Mouse (Mus musculus) lung, embryonic 14.5 days (tissue): ENCODE measurements at regions not wholly inside any gene's neighbourhood (a gene's known extent, or its start where the extent isn't known, plus 50 kb on each side); places are given as distances from the start of the nearest gene placed in this dataset.

ENCODE experiments used
- ATAC-seq: fragments of 200-750 bp; cut with Nextera tagmentation; 2 replicates; pipeline ENCODE4 v1.8.0; 2017; ENCODE audit warnings: mild to moderate bottlenecking, moderate TSS enrichment, moderate library complexity; ENCODE audit not compliant: insufficient read depth
- DNase-seq: peaks from one replicate; pipeline ENCODE4 v3.0.0-alpha.2; 2015
- H3K27ac ChIP-seq: fragments of 300-500 bp; sonication (generic); 2 replicates; pipeline ENCODE4 v1.5.1; 2014; ENCODE audit warnings: low read depth, mild to moderate bottlenecking, moderate library complexity
- H3K27me3 ChIP-seq: fragments of 300-500 bp; sonication (generic); 2 replicates; pipeline ENCODE4 v1.6.1; 2014; ENCODE audit warnings: low read length, control low read depth; ENCODE audit not compliant: insufficient read depth
- H3K36me3 ChIP-seq: fragments of 300-500 bp; sonication (generic); 2 replicates; pipeline ENCODE4 v1.6.1; 2014; ENCODE audit warnings: control low read depth; ENCODE audit not compliant: insufficient read depth
- H3K4me1 ChIP-seq: fragments of 300-500 bp; sonication (generic); 2 replicates; pipeline ENCODE4 v1.6.1; 2014; ENCODE audit warnings: antibody characterized with exemption, control low read depth; ENCODE audit not compliant: insufficient read depth
- H3K4me2 ChIP-seq: fragments of 300-500 bp; sonication (generic); 2 replicates; pipeline ENCODE4 v1.6.1; 2014; ENCODE audit warnings: mild to moderate bottlenecking
- H3K4me3 ChIP-seq: fragments of 300-500 bp; sonication (generic); 2 replicates; pipeline ENCODE4 v1.5.1; 2014; ENCODE audit warnings: low read depth, low read length
- H3K9ac ChIP-seq: fragments of 300-500 bp; sonication (generic); 2 replicates; pipeline ENCODE4 v1.6.1; 2014
- H3K9me3 ChIP-seq: fragments of 300-500 bp; sonication (generic); 2 replicates; pipeline ENCODE4 v1.6.1; 2016; ENCODE audit warnings: low read depth, low read length, control low read depth
- CTCF ChIP-seq: IDR thresholded peaks from 2 replicates; pipeline ENCODE4 v1.5.1; 2016; ENCODE audit warnings: antibody characterized with exemption, low read depth
- WGBS: fragments of 180-500 bp; shearing (Covaris S2); extraction: QIAGEN DNeasy Blood & Tissue Kit; methylation state at CpG from one replicate; pipeline ENCODE4 v1.1.7; 2014; 5-methylcytosine and 5-hydroxymethylcytosine counted together

DNA sequence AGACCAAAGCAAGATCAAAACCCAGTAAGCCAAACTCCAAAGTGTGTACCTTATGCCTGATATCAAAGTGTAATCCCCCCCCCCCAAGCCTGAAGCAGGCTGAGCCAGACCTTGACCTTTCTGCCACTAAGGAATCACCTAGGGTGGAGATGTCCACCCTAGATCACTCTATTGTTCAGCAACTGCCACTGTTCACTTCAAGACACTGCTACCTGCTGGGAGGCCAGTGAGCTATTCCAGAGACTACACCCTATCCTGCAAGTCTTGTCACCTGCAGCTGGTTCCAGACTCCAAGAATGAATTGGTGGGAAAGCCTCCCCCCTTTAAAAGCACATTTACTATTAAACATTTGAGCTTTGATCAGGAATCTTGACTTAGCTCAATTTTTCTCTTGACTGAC is 1099.8 kb downstream of the Poteg start:
- no peak overlapping the region for H3K4me3 ChIP-seq
- H3K9ac ChIP-seq = no peak overlapping the region
- H3K36me3 ChIP-seq = no peaks in the 10 kb centered on the region
- no peaks in the 10 kb centered on the region for H3K4me1 ChIP-seq
- no peaks in the 10 kb centered on the region for H3K27me3 ChIP-seq
- H3K27ac ChIP-seq = no peak overlapping the region
- no peak for TF ChIP-seq CTCF
- DNase-seq = no peak
- no peak overlapping the region for H3K4me2 ChIP-seq
- no peaks in the 10 kb centered on the region for H3K9me3 ChIP-seq
- ATAC-seq = no peak

DNA sequence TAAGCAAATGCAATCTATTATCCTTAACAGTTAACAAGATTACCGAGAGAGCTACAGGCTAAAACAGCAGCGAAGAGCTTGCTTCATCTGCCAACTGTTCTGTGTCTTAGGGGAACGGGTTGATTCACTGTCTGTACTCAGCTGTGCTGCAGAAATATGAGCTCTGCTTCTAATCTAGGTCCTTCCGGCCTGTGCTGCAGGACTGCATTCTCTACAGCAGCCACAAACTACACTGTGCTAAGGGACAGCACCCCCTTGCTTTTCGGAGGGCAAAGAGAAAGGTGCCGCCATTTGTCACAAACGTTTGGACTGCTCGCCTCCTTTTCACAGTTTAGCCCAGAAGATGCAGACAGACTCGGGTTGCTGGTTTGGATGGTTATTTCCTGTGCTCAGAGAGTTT is 1112.4 kb downstream of the Poteg start:
- ATAC-seq = no peak
- H3K4me3 ChIP-seq = no peak overlapping the region
- TF ChIP-seq CTCF = peak; percentile 4; the same call in 1 of the 2 replicates

GRCm38 (mm10) chr8:28579250-28579651 is 1131.8 kb downstream of the Poteg start:
- Histone ChIP-seq H3K9ac (no peak overlapping the region), H3K27ac (no peak overlapping the region), H3K27me3 (no peaks in the 10 kb centered on the region), H3K4me2 (no peak overlapping the region), H3K4me1 (no peaks in the 10 kb centered on the region), H3K4me3 (no peak overlapping the region), H3K9me3 (no peaks in the 10 kb centered on the region), H3K36me3 (no peaks in the 10 kb centered on the region)
- WGBS = 21% methylated on average over 8 of the region's 8 CpGs
- ATAC-seq (peak; percentile 60; the same call in 1 of the 2 replicates), DNase-seq (peak; percentile 32)
- TF ChIP-seq CTCF = peak; percentile 51

More for the DNA sequence above, 1112.4 kb downstream of the Poteg start:
- DNase-seq = peak; percentile 27
- no peaks in the 10 kb centered on the region for H3K9me3 ChIP-seq
- H3K27me3 ChIP-seq = no peaks in the 10 kb centered on the region
- 42% methylated on average over 9 of the region's 9 CpGs for WGBS
- no peak overlapping the region for H3K9ac ChIP-seq
- H3K36me3 ChIP-seq = no peaks in the 10 kb centered on the region
- no peak overlapping the region for H3K27ac ChIP-seq
- H3K4me1 ChIP-seq = no peaks in the 10 kb centered on the region
- no peak overlapping the region for H3K4me2 ChIP-seq

DNA sequence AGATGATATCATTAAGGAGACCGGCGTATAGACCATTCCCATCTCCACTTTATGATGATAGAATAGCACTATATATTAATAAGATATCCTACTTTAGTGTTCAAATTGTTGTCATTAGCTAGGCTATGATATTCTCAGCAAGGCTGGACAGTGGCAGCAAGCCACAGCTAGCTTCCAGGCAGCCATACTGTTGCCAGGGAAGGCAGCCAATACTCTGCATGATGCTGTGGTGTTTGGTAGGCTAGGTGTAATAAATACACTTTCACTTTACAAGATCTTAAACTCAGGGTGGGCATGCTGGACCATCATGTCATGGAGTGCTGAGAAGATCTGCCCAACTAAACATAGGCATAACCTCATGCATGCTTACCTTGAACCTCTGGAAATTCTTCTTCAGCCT is 1133.4 kb downstream of the Poteg start:
- H3K4me2 ChIP-seq = no peak overlapping the region
- no peak for DNase-seq
- no peak for TF ChIP-seq CTCF
- H3K27me3 ChIP-seq = no peaks in the 10 kb centered on the region
- H3K27ac ChIP-seq = no peak overlapping the region
- WGBS = 97% methylated on average over 2 of the region's 2 CpGs
- no peak for ATAC-seq
- H3K4me1 ChIP-seq = no peaks in the 10 kb centered on the region
- H3K4me3 ChIP-seq = no peak overlapping the region
- no peaks in the 10 kb centered on the region for H3K36me3 ChIP-seq
- H3K9me3 ChIP-seq = no peaks in the 10 kb centered on the region
- no peak overlapping the region for H3K9ac ChIP-seq

GRCm38 (mm10) chr8:28589999-28590398 is 1142.5 kb downstream of the Poteg start:
- ATAC-seq = no peak
- no peak overlapping the region for H3K4me3 ChIP-seq
- no peaks in the 10 kb centered on the region for H3K4me1 ChIP-seq
- no peak for TF ChIP-seq CTCF
- no peak for DNase-seq
- no peak overlapping the region for H3K9ac ChIP-seq
- no peaks in the 10 kb centered on the region for H3K9me3 ChIP-seq
- H3K4me2 ChIP-seq = no peak overlapping the region
- no peak overlapping the region for H3K27ac ChIP-seq
- H3K27me3 ChIP-seq = no peaks in the 10 kb centered on the region
- H3K36me3 ChIP-seq = no peaks in the 10 kb centered on the region

DNA sequence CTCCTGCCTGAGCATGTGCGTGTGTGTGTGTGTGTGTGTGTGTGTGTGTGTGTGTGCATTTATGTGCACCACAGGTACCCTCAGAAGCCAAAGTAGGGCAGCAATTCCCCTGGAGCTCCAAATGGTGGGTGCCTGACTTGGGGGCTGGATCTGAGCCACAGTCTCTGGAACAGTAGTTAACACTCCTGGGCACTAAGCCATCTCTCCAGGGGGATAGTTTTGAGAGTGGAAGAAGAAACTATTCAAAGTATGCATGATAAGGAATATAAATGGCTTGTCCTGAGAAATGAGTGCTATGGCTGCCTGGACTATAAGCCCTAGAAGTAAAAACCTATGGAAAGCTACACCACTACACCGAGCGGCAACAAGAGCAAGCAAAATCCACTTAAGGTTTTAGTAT is 1145.8 kb downstream of the Poteg start:
- Histone ChIP-seq H3K4me1 (no peaks in the 10 kb centered on the region), H3K9me3 (no peaks in the 10 kb centered on the region), H3K27me3 (no peaks in the 10 kb centered on the region), H3K27ac (no peak overlapping the region), H3K4me3 (no peak overlapping the region), H3K9ac (no peak overlapping the region), H3K4me2 (no peak overlapping the region), H3K36me3 (no peaks in the 10 kb centered on the region)
- TF ChIP-seq CTCF = no peak
- DNase-seq = peak; percentile 57
- peak; percentile 58; the same call in 1 of the 2 replicates for ATAC-seq
- 63% methylated on average over 3 of the region's 3 CpGs for WGBS

GRCm38 (mm10) chr8:28594191-28594590 is 1146.7 kb downstream of the Poteg start:
- Histone ChIP-seq H3K4me3 (no peak overlapping the region), H3K4me1 (no peaks in the 10 kb centered on the region), H3K9ac (no peak overlapping the region), H3K9me3 (no peaks in the 10 kb centered on the region), H3K36me3 (no peaks in the 10 kb centered on the region), H3K4me2 (peak overlapping the region; percentile 32), H3K27me3 (no peaks in the 10 kb centered on the region), H3K27ac (no peak overlapping the region)
- ATAC-seq = no peak
- no peak for DNase-seq
- TF ChIP-seq CTCF = no peak
- WGBS = 26% methylated on average over 12 of the region's 12 CpGs

GRCm38 (mm10) chr8:28594606-28595005 is 1147.1 kb downstream of the Poteg start:
- Histone ChIP-seq H3K4me2 (no peak overlapping the region), H3K9ac (no peak overlapping the region), H3K27me3 (no peaks in the 10 kb centered on the region), H3K27ac (no peak overlapping the region), H3K4me3 (no peak overlapping the region), H3K4me1 (no peaks in the 10 kb centered on the region), H3K9me3 (no peaks in the 10 kb centered on the region), H3K36me3 (no peaks in the 10 kb centered on the region)
- TF ChIP-seq CTCF = no peak
- ATAC-seq = no peak
- 17% methylated on average over 8 of the region's 8 CpGs for WGBS
- DNase-seq = peak; percentile 5
